Mouse (Mus musculus): ENCODE measurements around the gene Cep295.

DNA sequence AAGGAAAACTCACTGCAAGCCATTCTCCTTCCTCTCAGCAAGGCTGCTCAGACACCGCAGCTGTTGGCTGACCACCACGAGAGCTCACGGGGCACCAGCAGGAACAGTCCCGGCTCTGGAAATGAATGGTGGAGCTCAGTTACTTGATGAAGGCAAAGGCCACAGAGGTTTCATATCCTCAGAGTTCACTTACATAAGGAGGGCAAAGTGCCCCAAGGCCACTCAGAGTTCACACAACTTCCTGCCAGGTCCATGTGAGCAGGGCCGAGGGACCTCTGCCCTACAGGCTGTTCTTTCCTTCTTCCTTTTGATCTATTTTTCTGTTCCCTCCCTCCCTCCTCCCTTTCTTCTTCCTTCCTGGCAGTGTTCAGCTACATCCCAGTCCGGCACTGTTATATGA, 56.2 kb downstream of the Cep295 start:
- TF ChIP-seq CTCF (IDR thresholded peaks at IDR 0.05; ENCODE audit: low read depth) (no peak), EP300 (optimal IDR thresholded peaks at IDR 0.05) (no peak)

Measured in stomach, postnatal 0 days (tissue).